Mouse (Mus musculus): Measurements from ENCODE around the gene Cmya5.

DNA sequence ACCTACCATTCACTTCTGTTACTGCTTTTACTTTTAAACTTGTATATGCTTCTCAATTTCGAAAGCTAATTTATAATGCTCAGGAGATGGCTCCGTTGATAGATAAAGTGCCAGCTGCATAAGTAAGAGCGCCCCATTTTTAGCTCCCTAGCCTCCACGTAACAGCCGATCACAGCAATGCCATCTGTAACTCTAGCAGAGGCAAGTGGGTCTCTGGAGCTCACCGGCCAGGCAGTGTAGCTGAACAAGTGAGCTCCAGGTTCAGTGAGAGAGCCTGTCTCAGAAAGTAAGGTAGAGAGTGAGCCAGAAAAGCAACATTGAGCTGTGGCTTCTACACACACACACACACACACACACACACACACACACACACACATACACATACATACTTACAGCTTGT lies 3.3 kb downstream of the Cmya5 start:
- no peak for TF ChIP-seq CTCF (IDR thresholded peaks at IDR 0.05; ENCODE audit: control insufficient read depth, insufficient read depth, insufficient read length)
- TF ChIP-seq MYOD1 (IDR thresholded peaks at IDR 0.05; ENCODE audit: control insufficient read depth, insufficient read length, low read depth), result no peak
- no peak for TF ChIP-seq USF1 (IDR thresholded peaks at IDR 0.05; ENCODE audit: low read depth)
